Mouse (Mus musculus): Measurements from ENCODE around the gene C1qtnf9.

DNA sequence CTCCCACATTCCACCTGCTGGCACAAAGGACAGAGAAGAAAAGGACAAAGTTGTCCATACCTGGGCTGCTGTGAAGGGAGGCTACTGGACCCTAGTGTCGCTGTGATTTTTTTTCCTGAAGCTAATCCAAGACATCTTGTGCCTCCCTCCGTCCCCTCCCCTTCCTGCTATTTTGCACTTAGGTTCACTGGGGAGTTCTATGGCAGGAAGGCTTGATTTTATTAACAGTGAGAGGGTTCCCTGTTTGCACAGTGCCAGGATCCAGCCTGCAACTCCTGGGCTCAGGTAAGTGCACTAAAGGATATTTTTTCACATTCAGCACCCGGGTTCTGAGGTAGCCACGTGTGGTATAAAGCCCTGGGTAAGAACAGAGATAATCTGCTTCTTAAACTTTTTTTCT is at the start of gene C1qtnf9:
- TF ChIP-seq CTCF (IDR thresholded peaks at IDR 0.05; ENCODE audit: low read depth) (no peak), EP300 (optimal IDR thresholded peaks at IDR 0.05) (no peak)

Measured in stomach, postnatal 0 days (tissue).